Mouse (Mus musculus): ENCODE results near the gene Wdtc1. TPM values are rescaled to one million over a fixed set of nuclear protein-coding genes. Genes with fewer than 3 reads are reported as not detected.

Gene Wdtc1
- total RNA-seq, 2 experiments from 2014 or later: 81.2 to 82.7 TPM

- intact Hi-C loops (cut with DNase I): no loop called here
- DNase-seq (ENCODE audit: low spot score): no peak
Measured at GRCm38 (mm10) chr4:133262375-133262765, 90.9 kb downstream of the Wdtc1 start.

DNA sequence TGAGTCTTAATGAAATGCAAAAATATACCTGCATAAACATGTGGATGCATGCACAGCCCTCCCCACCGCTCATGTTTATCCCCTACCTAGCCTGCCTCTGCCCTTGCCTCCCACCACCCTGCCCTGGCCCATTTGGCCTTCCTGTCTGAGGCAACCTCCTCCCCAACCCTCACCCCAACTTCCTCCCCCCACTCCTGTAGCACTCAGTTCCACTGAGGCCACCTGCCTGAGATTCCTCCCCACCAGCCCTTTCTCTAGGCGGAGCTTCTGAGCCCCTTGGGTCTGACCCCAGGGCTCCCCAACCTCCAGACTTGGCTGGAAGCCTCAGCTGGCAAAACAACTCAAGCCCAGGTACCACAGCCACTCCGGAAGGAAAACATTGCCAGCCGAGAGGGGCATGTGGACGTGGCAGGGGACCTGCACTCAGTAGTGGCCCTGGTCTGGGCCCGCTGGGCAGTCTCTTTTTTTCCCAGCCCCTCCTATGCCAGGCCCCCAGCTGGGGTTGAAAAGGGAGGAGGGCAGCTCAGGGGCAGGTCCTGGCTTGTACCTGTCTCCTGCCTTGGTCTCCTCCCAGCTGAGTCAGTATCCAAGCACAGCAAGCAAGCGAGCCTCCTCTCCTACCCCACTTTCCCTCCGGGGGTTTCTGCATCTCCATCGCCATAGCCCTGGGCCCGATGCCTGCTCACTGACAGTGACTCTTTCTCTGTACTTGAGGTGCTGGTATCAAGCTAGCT lies 91.5 kb downstream of the Wdtc1 start:
- intact Hi-C loops (cut with DNase I): no loop called here
- no peak for DNase-seq (ENCODE audit: low spot score)

GRCm38 (mm10) chr4:133257798-133258408 lies 95.4 kb downstream of the Wdtc1 start:
- intact Hi-C loops (cut with DNase I): no loop called here
- DNase-seq (ENCODE audit: low spot score): no peak

DNA sequence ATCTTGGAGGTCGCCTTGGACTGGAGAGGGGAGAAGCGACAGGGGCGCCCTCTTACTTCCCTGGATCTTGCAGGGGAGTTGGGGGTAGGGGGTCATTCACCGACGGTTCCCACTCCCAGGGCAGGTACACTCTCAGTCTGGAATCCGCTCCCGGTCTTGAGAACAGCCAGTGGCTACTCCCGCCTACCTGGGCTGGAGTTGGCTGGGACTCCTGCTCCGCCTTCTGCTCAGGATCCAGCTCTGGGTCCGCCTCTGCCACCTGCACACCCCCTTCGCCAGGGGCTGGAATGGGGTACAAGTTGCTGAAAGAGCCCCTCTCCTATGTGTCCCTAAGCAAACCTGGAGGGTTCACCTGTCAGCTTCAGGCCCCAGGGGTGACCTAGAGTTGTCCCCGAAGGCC lies 96.1 kb downstream of the Wdtc1 start:
- DNase-seq (ENCODE audit: low spot score): no peak
- intact Hi-C loops (cut with DNase I): no loop called here

DNA sequence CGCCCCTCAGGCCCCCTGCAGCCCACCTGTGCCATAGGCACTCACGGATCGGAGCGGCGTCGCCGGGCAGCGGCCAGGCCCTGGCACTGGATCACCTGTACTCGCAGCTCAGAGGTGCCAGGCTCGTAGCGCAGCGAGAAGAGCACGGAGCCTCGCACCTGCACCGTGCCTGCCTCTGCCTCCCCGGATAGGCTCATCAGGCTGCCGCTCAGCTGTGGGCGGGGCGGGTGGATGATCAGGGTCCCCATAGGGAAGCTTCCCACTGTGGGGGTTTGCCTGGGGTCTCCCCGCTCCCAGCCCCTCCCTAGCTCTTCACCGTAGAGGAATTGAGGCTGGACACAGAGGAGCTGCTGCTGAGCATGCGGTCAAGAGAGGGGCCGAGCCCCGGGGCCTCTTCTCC lies 96.5 kb downstream of the Wdtc1 start:
- no peak for DNase-seq (ENCODE audit: low spot score)
- intact Hi-C loops (cut with DNase I): no loop called here

- intact Hi-C loops (cut with DNase I): no loop called here
- DNase-seq (ENCODE audit: low spot score): no peak
Measured at GRCm38 (mm10) chr4:133255392-133255791, 97.9 kb downstream of the Wdtc1 start.

- no peak for DNase-seq (ENCODE audit: low spot score)
- intact Hi-C loops (cut with DNase I): loop anchor here (2.0 kb wide), 1 partner anchor 37 kb away; no protein-coding TSS in a partner anchor
Measured at GRCm38 (mm10) chr4:133253412-133253811, 99.9 kb downstream of the Wdtc1 start.

DNA sequence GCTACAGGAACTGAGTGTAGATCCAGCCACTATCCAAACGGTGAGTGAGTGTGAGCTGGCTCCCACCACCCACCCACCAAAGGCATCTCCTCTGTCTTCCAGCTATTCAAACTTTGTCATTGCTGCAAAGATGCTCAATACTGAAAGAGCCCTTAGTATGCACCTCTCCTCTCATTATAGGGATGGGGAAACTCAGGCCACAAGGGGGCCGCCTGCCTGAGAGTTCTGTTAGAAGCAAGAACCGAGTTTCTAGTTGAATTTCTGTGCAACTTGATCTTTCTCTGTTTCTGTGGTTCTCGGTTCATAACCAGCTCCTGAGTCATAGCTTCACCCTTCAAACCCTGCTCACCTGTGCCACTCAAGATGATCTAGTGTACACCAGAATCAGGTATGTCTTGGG lies 101.2 kb downstream of the Wdtc1 start:
- no peak for DNase-seq (ENCODE audit: low spot score)
- intact Hi-C loops (cut with DNase I): loop anchor here (2.0 kb wide), 1 partner anchor 35 kb away; no protein-coding TSS in a partner anchor

DNA sequence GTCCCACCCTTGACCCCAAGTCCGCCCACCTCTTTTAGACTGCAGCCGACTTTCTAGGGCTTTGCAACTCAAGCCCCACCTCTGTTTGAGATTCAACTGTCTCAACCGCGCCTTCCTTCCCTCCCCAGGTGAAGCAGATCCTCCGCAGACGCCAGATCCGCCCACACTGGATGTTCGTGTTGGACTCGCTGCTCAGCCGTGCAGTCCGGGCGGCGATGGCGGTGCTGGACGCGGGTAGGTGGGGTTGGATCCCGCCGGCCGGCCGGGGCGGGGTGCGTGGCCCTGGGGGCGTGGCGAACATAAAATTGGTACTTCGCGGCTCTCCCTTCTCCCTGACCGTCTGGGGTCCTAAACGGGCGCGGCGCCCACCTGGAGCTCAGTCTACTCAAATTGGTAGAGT lies 102.1 kb downstream of the Wdtc1 start:
- intact Hi-C loops (cut with DNase I): loop anchor here (2.0 kb wide), 1 partner anchor 16 kb away; no protein-coding TSS in a partner anchor
- DNase-seq (ENCODE audit: low spot score): no peak

- peak; percentile 65 for DNase-seq (ENCODE audit: low spot score)
- intact Hi-C loops (cut with DNase I): loop anchor here (2.0 kb wide), 1 partner anchor 16 kb away; no protein-coding TSS in a partner anchor
Measured at GRCm38 (mm10) chr4:133250609-133251008, 102.7 kb downstream of the Wdtc1 start.

- no peak for DNase-seq (ENCODE audit: low spot score)
- intact Hi-C loops (cut with DNase I): no loop called here
Measured at GRCm38 (mm10) chr4:133247806-133248449, 105.4 kb downstream of the Wdtc1 start.

- intact Hi-C loops (cut with DNase I): no loop called here
- DNase-seq (ENCODE audit: low spot score): peak; percentile 56
Measured at GRCm38 (mm10) chr4:133247072-133247471, 106.2 kb downstream of the Wdtc1 start.

GRCm38 (mm10) chr4:133244289-133244688 lies 109.0 kb downstream of the Wdtc1 start:
- intact Hi-C loops (cut with DNase I): no loop called here
- no peak for DNase-seq (ENCODE audit: low spot score)

DNA sequence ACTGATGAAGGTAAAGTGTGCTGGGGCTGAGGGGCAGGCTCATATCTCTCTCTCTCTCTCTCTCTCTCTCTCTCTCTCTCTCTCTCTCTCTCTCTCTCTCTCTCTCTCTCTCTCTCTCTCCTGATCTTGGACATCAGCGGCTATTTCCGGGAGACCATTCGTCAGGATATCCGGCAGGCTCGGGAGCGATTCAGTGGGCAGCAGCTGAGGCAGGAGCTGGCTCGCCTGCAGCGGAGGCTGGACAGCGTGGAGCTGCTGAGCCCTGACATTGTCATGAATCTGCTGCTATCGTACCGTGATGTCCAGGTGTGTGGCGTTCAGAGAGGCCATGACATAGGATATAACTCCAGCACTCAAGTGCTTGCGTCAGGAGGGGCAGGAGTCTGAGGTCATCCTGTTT lies 109.7 kb downstream of the Wdtc1 start:
- intact Hi-C loops (cut with DNase I): no loop called here
- DNase-seq (ENCODE audit: low spot score): no peak

- intact Hi-C loops (cut with DNase I): no loop called here
- no peak for DNase-seq (ENCODE audit: low spot score)
Measured at GRCm38 (mm10) chr4:133242710-133243109, 110.6 kb downstream of the Wdtc1 start.

Small RNAs within 50 kb of the gene (microRNA-seq; reads per million reads assigned to microRNA genes)
- gene Mir5122: 6.9 reads per million, percentile 19 among the genes with 10 or more reads in this experiment

Other genes starting within 250 kb of the Wdtc1 start
- 100 to 1,000 TPM in 1 of 2 experiments, 10 to 100 TPM in 1; 77.7 to 110 TPM for gene Wasf2, start 223.0 kb downstream of the Wdtc1 start, total RNA-seq (2021)
- gene Cd164l2, start 141.3 kb downstream of the Wdtc1 start, total RNA-seq (2021): under 1 TPM in 1 of 2 experiments, not detected in 1; 0.53 TPM
- gene Gpr3, start 140.9 kb downstream of the Wdtc1 start, total RNA-seq (2021): under 1 TPM in 1 of 2 experiments, not detected in 1; 0.22 TPM
- 10 to 100 TPM; 10.8 to 20.1 TPM for gene Map3k6, start 112.7 kb downstream of the Wdtc1 start, total RNA-seq (2021)
- gene Sytl1, start 90.4 kb downstream of the Wdtc1 start, total RNA-seq (2021): under 1 TPM; 0.36 to 0.81 TPM
- gene Tmem222, start 75.7 kb downstream of the Wdtc1 start, total RNA-seq (2021): 10 to 100 TPM; 24.8 to 25.7 TPM
- 10 to 100 TPM; 16.3 to 20.0 TPM for gene Slc9a1, start 16.2 kb upstream of the Wdtc1 start, total RNA-seq (2021)
- gene Tent5b, start 126.7 kb upstream of the Wdtc1 start, total RNA-seq (2021): 1 to 10 TPM; 2.5 to 4.0 TPM
- 1 to 10 TPM; 2.2 to 4.3 TPM for gene Trnp1, start 145.1 kb upstream of the Wdtc1 start, total RNA-seq (2021)
- not detected for gene Kdf1, start 165.5 kb upstream of the Wdtc1 start, total RNA-seq (2021)
- gene Nudc, start 192.5 kb upstream of the Wdtc1 start, total RNA-seq (2021): 10 to 100 TPM; 66.9 to 67.9 TPM
- gene Nr0b2, start 199.9 kb upstream of the Wdtc1 start, total RNA-seq (2021): 10 to 100 TPM; 18.1 to 20.0 TPM
- gene Gpatch3, start 221.3 kb upstream of the Wdtc1 start, total RNA-seq (2021): 1 to 10 TPM; 4.7 to 5.3 TPM
- 1 to 10 TPM; 6.4 to 6.8 TPM for gene Gpn2, start 230.9 kb upstream of the Wdtc1 start, total RNA-seq (2021)
- gene Sfn, start 248.7 kb upstream of the Wdtc1 start, total RNA-seq (2021): 1 to 10 TPM; 1.5 TPM

Measured in heart, postnatal 25 days (tissue).